Mouse (Mus musculus) forebrain, embryonic 11.5 days (tissue): ENCODE measurements around the gene Hnrnpu. TPM values are rescaled to one million over a fixed set of nuclear protein-coding genes. Genes with fewer than 3 reads are reported as not detected.
"Not testable (repeated sequence)": the region's sequence is repeated elsewhere in the genome, so short reads cannot be mapped to it uniquely, and the experiment has no call there.

Experiments used
- ATAC-seq: fragments of 200-750 bp; cut with Nextera tagmentation; replicated peaks from 2 replicates; pipeline ENCODE4 v1.8.0; 2017; ENCODE audit warnings: moderate TSS enrichment; ENCODE audit not compliant: low FRiP score
- DNase-seq: peaks from one replicate; pipeline ENCODE4 v3.0.0-alpha.2; 2017; ENCODE audit warnings: low spot score
- H3K27ac ChIP-seq: fragments of 300-500 bp; sonication (generic); 2 replicates; pipeline ENCODE4 v1.5.1; 2014; ENCODE audit warnings: low read depth, low read length
- H3K27me3 ChIP-seq: fragments of 300-500 bp; sonication (generic); 2 replicates; pipeline ENCODE4 v1.6.1; 2014; ENCODE audit warnings: mild to moderate bottlenecking, low read length, mixed read lengths; ENCODE audit not compliant: control insufficient read depth, insufficient read depth
- H3K36me3 ChIP-seq: fragments of 300-500 bp; sonication (generic); 2 replicates; pipeline ENCODE4 v1.6.1; 2014; ENCODE audit warnings: mild to moderate bottlenecking, low read length, moderate library complexity, mixed read lengths; ENCODE audit not compliant: control insufficient read depth, insufficient read depth
- H3K4me1 ChIP-seq: fragments of 300-500 bp; sonication (generic); replicated peaks from 2 replicates; pipeline ENCODE4 v1.6.1; 2014; ENCODE audit warnings: low read length, mixed read lengths; ENCODE audit not compliant: control insufficient read depth, insufficient read depth
- H3K4me2 ChIP-seq: fragments of 300-500 bp; sonication (generic); 2 replicates; pipeline ENCODE4 v1.6.1; 2014; ENCODE audit warnings: low read depth, mild to moderate bottlenecking, low read length, moderate library complexity, mixed read lengths; ENCODE audit not compliant: severe bottlenecking
- H3K4me3 ChIP-seq: fragments of 300-500 bp; sonication (generic); 2 replicates; pipeline ENCODE4 v1.5.1; 2014; ENCODE audit warnings: low read depth, low read length
- H3K9ac ChIP-seq: fragments of 300-500 bp; sonication (generic); 2 replicates; pipeline ENCODE4 v1.6.1; 2014; ENCODE audit warnings: low read length
- H3K9me3 ChIP-seq: fragments of 300-500 bp; sonication (generic); 2 replicates; pipeline ENCODE4 v1.6.1; 2016; ENCODE audit warnings: low read length, mixed read lengths; ENCODE audit not compliant: control insufficient read depth
- WGBS: fragments of 180-500 bp; shearing (Covaris S2); extraction: QIAGEN DNeasy Blood & Tissue Kit; methylation state at CpG from one replicate; pipeline ENCODE4 v1.1.7; 2014; 5-methylcytosine and 5-hydroxymethylcytosine counted together
- polyA plus RNA-seq: library from polyadenylated mRNA; unstranded; fragments of >200 nt; fragmentation: Nextera tagmentation; extraction: Ambion mirVana; gene quantifications from 2 replicates; pipeline ENCODE4 v1.2.1, GENCODE M21; 2014

Hnrnpu gene
- polyA plus RNA-seq, 1 experiment from 2014 or later: 1,010 TPM

DNA sequence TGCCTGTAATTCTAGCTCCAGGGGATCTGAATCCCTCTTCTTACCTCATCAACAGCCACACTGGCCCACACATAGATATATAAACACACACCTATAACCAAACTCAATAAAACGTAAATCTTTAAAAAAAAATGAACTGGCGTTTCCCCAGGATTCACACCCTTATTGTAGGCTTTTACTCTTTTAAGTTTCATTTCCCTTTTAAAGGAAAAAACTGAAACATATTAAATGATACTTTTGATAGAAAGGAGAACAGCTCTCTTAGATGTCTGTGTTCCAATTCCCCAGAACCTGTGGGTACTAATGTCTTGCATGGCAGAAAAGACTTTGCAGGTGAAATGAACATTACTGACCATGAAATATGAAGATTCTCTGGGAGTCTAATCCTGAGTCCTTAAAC, 13.2 kb upstream of the Hnrnpu start:
- no peaks in the 10 kb centered on the region for H3K9me3 ChIP-seq
- H3K4me1 ChIP-seq: no peaks in the 10 kb centered on the region
- no peak for DNase-seq
- no peak overlapping the region for H3K4me3 ChIP-seq
- H3K27me3 ChIP-seq: no peaks in the 10 kb centered on the region
- no peak overlapping the region for H3K4me2 ChIP-seq
- H3K27ac ChIP-seq: no peak overlapping the region
- no peak for ATAC-seq
- no peaks in the 10 kb centered on the region for H3K36me3 ChIP-seq
- H3K9ac ChIP-seq: no peak overlapping the region
- WGBS: 95% methylated on average over 2 of the region's 2 CpGs

GRCm38 (mm10) chr1:178344071-178344805, 6.6 kb upstream of the Hnrnpu start:
- DNase-seq, H3K27ac ChIP-seq, H3K4me3 ChIP-seq, H3K9me3 ChIP-seq, H3K27me3 ChIP-seq, H3K36me3 ChIP-seq, ATAC-seq, H3K4me1 ChIP-seq, H3K9ac ChIP-seq, H3K4me2 ChIP-seq: not testable (repeated sequence)
- 96% methylated on average over 10 of the region's 10 CpGs for WGBS

DNA sequence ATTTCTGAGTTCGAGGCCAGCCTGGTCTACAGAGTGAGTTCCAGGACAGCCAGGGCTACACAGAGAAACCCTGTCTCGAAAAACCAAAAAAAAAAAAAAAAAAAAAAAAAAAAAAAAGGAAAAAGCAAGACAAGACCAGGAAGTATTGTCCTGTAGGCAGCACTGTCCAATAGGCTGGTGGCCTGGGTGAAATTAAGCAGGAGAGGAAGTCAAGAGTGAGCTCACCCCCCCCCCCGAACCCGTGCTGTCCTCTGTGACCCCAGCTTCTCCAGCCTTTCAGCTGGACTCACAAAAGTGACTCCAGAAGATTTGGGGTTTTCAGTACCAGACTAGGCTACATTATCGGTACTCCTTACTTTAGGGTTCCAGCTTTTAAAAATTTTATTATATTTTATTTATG, 5.0 kb upstream of the Hnrnpu start:
- Histone ChIP-seq H3K4me3 (no peak overlapping the region), H3K9ac (no peak overlapping the region), H3K27me3 (no peaks in the 10 kb centered on the region), H3K36me3 (no peaks in the 10 kb centered on the region), H3K4me2 (no peak overlapping the region), H3K9me3 (no peaks in the 10 kb centered on the region), H3K4me1 (no peaks in the 10 kb centered on the region), H3K27ac (no peak overlapping the region)
- ATAC-seq (no peak), DNase-seq (no peak)
- 78% methylated on average over 4 of the region's 5 CpGs for WGBS

GRCm38 (mm10) chr1:178342063-178342462, 4.5 kb upstream of the Hnrnpu start:
- DNase-seq: no peak
- no peak overlapping the region for H3K9ac ChIP-seq
- H3K27me3 ChIP-seq: no peaks in the 10 kb centered on the region
- no peak overlapping the region for H3K4me2 ChIP-seq
- H3K9me3 ChIP-seq: no peaks in the 10 kb centered on the region
- H3K27ac ChIP-seq: no peak overlapping the region
- no peak overlapping the region for H3K4me3 ChIP-seq
- WGBS: 78% methylated on average over 1 of the region's 1 CpGs
- no peaks in the 10 kb centered on the region for H3K36me3 ChIP-seq
- ATAC-seq: no peak
- no peaks in the 10 kb centered on the region for H3K4me1 ChIP-seq

- H3K9ac ChIP-seq: no peak overlapping the region
- no peak overlapping the region for H3K27ac ChIP-seq
- H3K9me3 ChIP-seq: no peaks in the 10 kb centered on the region
- no peaks in the 10 kb centered on the region for H3K27me3 ChIP-seq
- no peak overlapping the region for H3K4me3 ChIP-seq
- DNase-seq (no peak), ATAC-seq (no peak)
- 86% methylated on average over 3 of the region's 3 CpGs for WGBS
- no peaks in the 10 kb centered on the region for H3K4me1 ChIP-seq
- no peak overlapping the region for H3K4me2 ChIP-seq
- no peaks in the 10 kb centered on the region for H3K36me3 ChIP-seq
Observed at GRCm38 (mm10) chr1:178341435-178341834, 3.8 kb upstream of the Hnrnpu start.

DNA sequence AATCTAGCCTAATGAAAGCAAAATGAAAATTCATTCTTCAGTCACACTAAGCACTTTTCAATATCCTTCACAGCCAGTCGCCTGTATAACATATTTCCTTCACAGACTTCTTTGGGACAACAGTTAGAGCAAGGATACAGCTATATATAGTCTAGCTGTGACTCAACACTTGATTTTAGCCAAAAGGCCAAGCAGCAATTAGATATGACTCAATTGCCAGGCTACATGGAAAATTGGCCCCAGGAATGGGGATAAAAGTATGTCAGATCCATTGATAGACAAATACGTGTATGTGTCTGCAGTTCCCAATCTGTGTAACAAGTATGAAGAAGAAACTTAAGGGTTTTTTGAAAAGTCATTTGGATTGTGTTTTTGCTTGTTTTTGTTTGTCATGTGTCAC, 2.6 kb upstream of the Hnrnpu start:
- H3K36me3 ChIP-seq: no peaks in the 10 kb centered on the region
- no peak overlapping the region for H3K4me2 ChIP-seq
- no peak overlapping the region for H3K9ac ChIP-seq
- no peaks in the 10 kb centered on the region for H3K27me3 ChIP-seq
- H3K4me1 ChIP-seq: no peaks in the 10 kb centered on the region
- H3K9me3 ChIP-seq: no peaks in the 10 kb centered on the region
- H3K4me3 ChIP-seq: no peak overlapping the region
- H3K27ac ChIP-seq: no peak overlapping the region
- DNase-seq (no peak), ATAC-seq (no peak)
- WGBS: 93% methylated on average over 2 of the region's 2 CpGs

- no peak for ATAC-seq
- H3K9ac ChIP-seq: peak overlapping the region; percentile 100
- H3K27me3 ChIP-seq: no peaks in the 10 kb centered on the region
- H3K27ac ChIP-seq: peak overlapping the region; percentile 99
- 4% methylated on average over 6 of the region's 6 CpGs for WGBS
- H3K4me3 ChIP-seq: peak overlapping the region; percentile 100
- peaks cover 6% of the 10 kb centered on the region; the same call in 1 of the 2 replicates for H3K4me1 ChIP-seq
- H3K36me3 ChIP-seq: peaks cover 6% of the 10 kb centered on the region
- H3K9me3 ChIP-seq: no peaks in the 10 kb centered on the region
- peak overlapping the region; percentile 69 for H3K4me2 ChIP-seq
- DNase-seq: peak; percentile 64
Observed at GRCm38 (mm10) chr1:178338318-178338641, 683 bp upstream of the Hnrnpu start.

GRCm38 (mm10) chr1:178336777-178337481, 668 bp downstream of the Hnrnpu start:
- Histone ChIP-seq H3K9ac (peak overlapping the region; percentile 100), H3K4me1 (peaks cover 6% of the 10 kb centered on the region; the same call in 1 of the 2 replicates), H3K9me3 (no peaks in the 10 kb centered on the region), H3K27me3 (no peaks in the 10 kb centered on the region), H3K36me3 (peaks cover 14% of the 10 kb centered on the region), H3K4me2 (peak overlapping the region; percentile 15; the same call in 1 of the 2 replicates), H3K27ac (peak overlapping the region; percentile 99), H3K4me3 (peak overlapping the region; percentile 100)
- ATAC-seq (peak; percentile 66), DNase-seq (no peak)
- under 1% methylated on average over 70 of the region's 89 CpGs for WGBS
